Mouse (Mus musculus) urinary bladder, postnatal 4 days (tissue): ENCODE measurements at regions not wholly inside any gene's neighbourhood (a gene's known extent, or its start where the extent isn't known, plus 50 kb on each side); places are given as distances from the start of the nearest gene placed in this dataset.

ENCODE experiments used
- DNase-seq, 2 experiments: peaks; one replicate each; pipeline ENCODE4 v3.0.0; 2021 to 2022; ENCODE audit warnings: low spot score in 2 of 2

DNA sequence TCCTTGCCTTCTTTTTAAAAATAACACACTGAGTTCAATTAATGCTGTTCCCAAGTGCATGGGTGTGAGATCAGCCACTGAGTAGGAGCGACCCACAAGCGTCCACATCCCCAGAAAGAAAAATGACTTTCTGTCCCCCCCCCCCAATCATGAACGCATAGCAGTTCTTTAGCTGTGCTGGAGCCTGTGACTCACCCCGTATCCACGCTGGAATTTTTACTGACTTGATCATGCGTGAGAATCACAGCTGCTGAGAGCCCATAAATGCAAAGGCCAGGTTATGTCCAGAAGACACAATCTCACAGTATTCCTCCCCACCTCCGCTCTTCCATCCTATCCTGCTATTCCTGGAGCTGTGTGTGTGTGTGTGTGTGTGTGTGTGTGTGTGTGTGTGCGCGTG, 53.3 kb downstream of the Fos start:
- no peak for DNase-seq

- no peak for DNase-seq
Observed at GRCm38 (mm10) chr12:85531638-85532037, 57.9 kb downstream of the Fos start.

DNA sequence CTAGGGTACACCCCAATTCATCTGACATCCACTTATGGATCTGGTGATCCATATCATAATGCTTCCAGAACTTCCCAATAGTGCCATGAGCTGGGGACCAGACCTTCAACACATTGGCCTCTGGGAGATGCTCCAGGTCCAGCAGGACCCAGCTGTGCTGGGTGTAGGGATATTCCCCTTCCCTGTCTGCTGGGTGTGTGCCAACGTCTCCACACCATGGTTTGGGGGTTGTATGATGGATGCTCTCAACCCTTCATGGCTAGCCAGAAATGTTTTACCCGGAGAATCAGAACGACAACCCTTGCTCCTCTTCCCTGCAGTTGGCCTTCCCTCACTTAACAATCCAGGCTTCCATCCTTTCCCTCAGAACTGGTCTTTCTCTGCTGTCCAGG, 58.5 kb downstream of the Fos start:
- DNase-seq: no peak

DNA sequence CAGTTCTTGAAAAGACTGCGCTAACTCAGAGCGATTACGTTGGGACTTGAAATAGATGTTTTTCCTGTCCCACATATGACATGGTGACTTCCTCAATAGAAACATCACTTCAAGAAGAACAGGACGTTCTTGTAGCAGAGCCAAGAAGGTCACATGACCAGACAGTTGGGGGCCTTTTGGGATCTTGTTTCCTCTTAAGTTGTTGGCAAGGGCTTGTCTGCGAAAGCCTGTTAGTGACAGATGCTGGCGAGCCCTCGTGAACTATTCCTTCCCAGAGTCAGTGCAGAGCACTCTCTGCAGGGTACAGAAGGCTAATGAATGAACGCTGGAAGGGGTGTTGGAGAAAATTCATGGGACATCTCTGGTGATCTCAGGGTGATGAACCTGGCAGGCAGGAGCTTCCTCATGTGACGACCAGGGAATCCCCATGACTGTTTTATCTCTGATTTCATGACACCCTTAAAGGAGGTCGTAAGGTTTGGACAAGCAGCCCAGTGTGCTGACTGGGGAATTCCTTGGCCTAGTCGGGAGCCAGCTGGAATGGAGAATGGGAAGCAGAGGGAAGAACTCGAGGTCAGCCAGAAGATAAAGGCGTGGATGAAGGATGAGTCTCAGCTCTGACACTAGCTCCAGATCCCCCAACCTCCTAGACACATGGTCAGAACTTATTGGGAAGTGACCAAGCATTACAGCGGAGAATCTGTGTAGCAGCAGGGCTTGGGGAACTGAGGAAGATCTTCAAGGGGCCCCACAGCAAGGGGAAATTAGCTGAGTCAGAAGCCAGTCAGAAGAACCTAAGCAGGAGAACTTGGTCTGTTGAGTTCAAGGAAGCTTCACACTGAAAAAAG, 59.1 kb downstream of the Fos start:
- DNase-seq: peak in 1 of 2 experiments; percentile 77

DNA sequence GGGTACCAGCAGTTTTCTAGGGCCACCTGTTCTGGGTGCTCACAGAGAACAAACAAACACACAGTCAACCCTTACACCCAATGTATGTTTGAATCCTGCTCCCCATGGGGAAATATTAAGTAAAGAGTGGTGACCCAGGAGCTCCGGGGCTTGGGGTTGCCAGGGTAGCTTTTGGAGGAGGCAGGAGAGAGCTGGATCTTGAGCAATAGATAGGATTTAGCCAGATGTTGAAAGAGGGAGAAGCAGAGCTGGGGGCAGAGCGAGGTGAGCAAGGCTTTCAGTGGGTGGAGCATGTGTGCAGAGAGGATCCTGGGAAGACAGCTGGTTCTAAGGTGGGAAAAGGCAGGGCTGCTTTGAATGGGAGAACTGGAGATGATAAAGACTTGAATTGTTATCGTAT, 59.9 kb downstream of the Fos start:
- DNase-seq: no peak

- DNase-seq: no peak
Observed at GRCm38 (mm10) chr12:85539423-85539822, 59.4 kb upstream of the Jdp2 start.

GRCm38 (mm10) chr12:85541153-85541552, 57.7 kb upstream of the Jdp2 start:
- peak in 1 of 2 experiments; percentile 55 for DNase-seq

- no peak for DNase-seq
Observed at GRCm38 (mm10) chr12:85542881-85543280, 55.9 kb upstream of the Jdp2 start.

DNA sequence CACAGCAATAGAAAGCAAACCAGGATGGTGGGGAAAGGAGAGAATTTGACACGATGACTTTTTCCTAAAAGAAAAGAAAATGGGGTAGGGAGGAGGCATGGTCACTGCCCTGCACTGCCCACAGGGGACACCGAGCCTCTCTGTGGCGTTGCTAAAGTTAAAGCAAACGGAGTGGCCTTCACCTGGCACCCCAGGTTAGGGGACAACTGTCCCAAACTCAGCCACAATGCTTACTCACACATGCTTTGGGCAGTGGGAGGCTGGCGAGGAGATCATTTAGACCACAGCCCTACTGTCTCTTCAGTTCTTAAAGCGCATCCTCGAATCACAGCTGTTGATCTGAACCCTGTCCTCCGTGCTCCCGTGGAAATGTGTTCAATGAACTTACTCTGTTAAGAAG, 55.3 kb upstream of the Jdp2 start:
- DNase-seq: no peak

- DNase-seq: no peak
Observed at GRCm38 (mm10) chr12:85544801-85545200, 54.0 kb upstream of the Jdp2 start.

- no peak for DNase-seq
Observed at GRCm38 (mm10) chr12:85545718-85546117, 53.1 kb upstream of the Jdp2 start.

- peak in 1 of 2 experiments; percentile 68 for DNase-seq
Observed at GRCm38 (mm10) chr12:85548076-85548475, 50.8 kb upstream of the Jdp2 start.
